Mouse (Mus musculus): ENCODE measurements around the gene 1700037H04Rik. TPM values are rescaled to one million over a fixed set of nuclear protein-coding genes. Genes with fewer than 3 reads are reported as not detected.
"Not testable (repeated sequence)": the region's sequence is repeated elsewhere in the genome, so short reads cannot be mapped to it uniquely, and the experiment has no call there.

Gene 1700037H04Rik
- polyA plus RNA-seq, 1 experiment from 2014 or later: 94.3 TPM

DNA sequence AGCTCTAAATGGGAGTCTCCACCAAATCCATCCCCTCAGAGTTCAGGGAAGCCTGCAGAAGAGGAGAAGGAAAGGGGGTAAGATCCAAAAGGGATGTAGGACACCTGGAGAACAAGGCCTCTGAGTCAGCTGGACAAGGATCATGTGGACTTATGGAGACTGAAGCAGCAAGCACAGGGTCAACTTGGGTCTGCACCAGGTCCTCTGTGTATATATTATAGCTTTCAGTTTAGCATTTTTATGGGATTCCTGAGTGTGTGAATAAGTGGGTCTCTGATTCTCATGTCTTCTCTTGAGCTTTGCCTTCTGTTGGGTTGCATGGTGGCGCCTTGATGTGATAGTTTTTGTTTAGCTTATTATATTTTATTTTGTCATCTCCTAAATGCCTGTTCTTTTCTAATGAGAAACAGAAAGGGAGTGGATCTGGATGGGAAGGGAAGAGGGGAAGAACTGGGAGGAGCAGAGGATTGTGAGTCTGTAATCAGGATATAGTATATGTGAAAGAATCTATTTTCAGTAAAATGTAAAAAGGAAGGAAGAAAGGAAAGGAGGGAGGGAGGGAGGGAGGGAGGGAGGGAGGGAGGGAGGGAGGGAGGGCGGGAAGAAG is 40.8 kb downstream of the 1700037H04Rik start:
- Histone ChIP-seq H3K27me3 (no peaks in the 10 kb centered on the region), H3K4me3 (no peak overlapping the region), H3K4me2 (no peak overlapping the region), H3K4me1 (replicated peaks) (no peaks in the 10 kb centered on the region), H3K9me3 (no peaks in the 10 kb centered on the region), H3K36me3 (no peaks in the 10 kb centered on the region), H3K9ac (no peak overlapping the region), H3K27ac (no peak overlapping the region)
- 92% methylated on average over 2 of the region's 2 CpGs for WGBS
- ATAC-seq (ENCODE audit: low FRiP score): no peak

DNA sequence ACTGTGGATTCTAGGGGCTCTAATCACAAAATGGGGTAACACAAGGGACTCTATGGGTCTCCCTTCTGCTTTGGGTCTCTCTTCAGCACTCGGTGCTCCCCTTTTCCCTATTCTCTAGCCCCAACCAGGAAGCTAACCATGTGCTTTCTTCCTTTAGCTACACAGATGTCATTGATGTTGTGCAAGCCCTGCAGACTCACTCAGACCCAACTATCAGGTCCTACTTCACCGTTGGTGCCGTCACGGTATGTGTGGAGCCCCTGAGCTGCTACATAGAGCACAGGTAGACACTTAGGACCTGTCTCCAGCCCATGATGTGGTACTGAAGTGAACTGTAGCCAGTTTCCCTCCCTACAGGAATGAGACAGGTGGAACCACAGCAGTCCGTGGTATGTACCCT is 53.9 kb downstream of the 1700037H04Rik start:
- no peak for ATAC-seq (ENCODE audit: low FRiP score)
- Histone ChIP-seq H3K9ac (no peak overlapping the region), H3K4me3 (no peak overlapping the region), H3K9me3 (no peaks in the 10 kb centered on the region), H3K36me3 (no peaks in the 10 kb centered on the region), H3K27ac (no peak overlapping the region), H3K27me3 (no peaks in the 10 kb centered on the region), H3K4me2 (no peak overlapping the region), H3K4me1 (replicated peaks) (no peaks in the 10 kb centered on the region)
- 86% methylated on average over 5 of the region's 5 CpGs for WGBS

DNA sequence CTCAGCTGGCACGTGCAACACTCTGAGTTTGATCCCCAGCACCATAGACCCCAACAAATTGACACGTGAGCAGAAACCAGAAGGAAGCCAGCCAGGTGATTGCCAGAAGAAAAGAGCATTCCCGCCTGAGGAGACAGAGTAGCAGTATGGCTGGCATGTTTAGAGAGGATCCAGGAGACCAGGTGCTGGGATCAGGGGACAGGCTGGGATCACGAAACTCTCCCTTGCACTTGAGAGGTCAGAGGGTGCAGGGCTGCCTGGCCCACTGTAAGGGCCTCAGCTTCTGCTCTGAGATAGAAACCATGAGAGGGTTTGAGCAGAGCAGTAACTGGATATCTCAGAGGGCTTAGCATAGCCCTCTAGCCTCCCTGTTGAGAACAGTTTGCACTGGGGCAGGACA is 54.8 kb downstream of the 1700037H04Rik start:
- not testable (repeated sequence) for H3K27me3 ChIP-seq; ATAC-seq (ENCODE audit: low FRiP score); H3K4me1 ChIP-seq (replicated peaks); H3K4me2 ChIP-seq; H3K9me3 ChIP-seq; H3K9ac ChIP-seq; H3K27ac ChIP-seq; H3K36me3 ChIP-seq; H3K4me3 ChIP-seq
- 65% methylated on average over 4 of the region's 4 CpGs for WGBS

DNA sequence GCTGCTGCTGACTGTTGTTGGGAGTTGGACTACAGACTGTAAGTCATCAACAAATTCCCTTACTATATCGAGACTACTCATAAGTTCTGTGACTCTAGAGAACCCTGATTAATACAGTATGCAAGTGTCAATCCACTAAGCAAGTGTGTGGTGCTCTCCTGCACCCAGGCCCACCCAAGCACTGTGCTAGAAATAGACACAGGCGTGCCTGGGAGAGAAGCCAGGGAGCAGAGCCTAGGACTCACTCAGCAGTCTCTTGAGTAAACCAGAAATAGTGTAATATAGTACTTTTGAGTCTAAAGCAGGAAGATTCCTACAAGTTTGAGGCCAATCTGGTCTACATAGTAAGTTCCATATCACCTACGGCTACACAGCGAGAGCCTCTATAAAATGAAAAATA is 55.9 kb downstream of the 1700037H04Rik start:
- Histone ChIP-seq H3K9me3 (no peaks in the 10 kb centered on the region), H3K36me3 (no peaks in the 10 kb centered on the region), H3K9ac (no peak overlapping the region), H3K4me3 (no peak overlapping the region), H3K27ac (no peak overlapping the region), H3K4me2 (no peak overlapping the region), H3K27me3 (no peaks in the 10 kb centered on the region), H3K4me1 (replicated peaks) (no peaks in the 10 kb centered on the region)
- no peak for ATAC-seq (ENCODE audit: low FRiP score)
- 87% methylated on average over 4 of the region's 4 CpGs for WGBS

DNA sequence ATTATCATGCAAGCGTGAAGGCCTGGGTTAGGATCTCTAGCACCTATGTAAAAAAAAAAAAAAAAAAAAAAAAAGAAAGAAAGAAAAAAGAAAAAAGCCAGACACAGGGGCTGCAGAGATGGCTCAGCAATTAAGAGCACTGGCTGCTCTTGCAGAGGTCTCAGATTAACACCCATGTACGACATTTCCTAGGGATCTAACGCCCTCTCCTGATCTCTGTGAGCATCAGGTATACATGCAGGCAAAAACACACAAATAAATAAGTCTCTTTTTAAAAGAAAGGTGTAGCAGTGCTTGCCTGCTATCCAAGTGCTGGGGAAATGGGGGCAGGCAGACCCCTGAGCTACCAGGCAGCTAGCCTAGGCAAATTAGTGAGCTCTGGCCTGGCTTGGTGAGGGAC is 58.4 kb downstream of the 1700037H04Rik start:
- no peak for ATAC-seq (ENCODE audit: low FRiP score)
- no peaks in the 10 kb centered on the region for H3K27me3 ChIP-seq

DNA sequence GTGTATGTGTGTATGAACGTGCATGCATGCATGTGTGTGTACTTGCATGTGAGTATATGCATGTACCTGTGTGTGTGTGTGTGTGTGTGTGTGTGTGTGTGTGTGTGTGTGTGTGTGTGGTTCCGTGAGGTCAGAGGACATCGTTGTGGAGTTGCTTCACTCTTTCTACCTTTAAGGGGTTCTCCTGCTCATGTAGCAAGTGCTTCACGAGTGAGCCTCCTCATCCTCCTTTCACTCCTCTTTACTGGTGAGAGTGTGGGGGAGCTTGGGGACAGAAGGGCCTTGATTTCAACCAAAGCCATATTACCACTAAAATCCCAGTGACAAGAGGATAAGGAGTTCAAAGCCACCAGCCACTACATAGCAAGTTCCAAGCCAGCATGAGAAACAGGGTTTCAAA is 62.8 kb downstream of the 1700037H04Rik start:
- H3K4me1 ChIP-seq (replicated peaks): no peaks in the 10 kb centered on the region; the same call in 1 of the 2 replicates
- H3K27me3 ChIP-seq: no peaks in the 10 kb centered on the region
- H3K4me3 ChIP-seq: no peak overlapping the region
- no peaks in the 10 kb centered on the region for H3K36me3 ChIP-seq
- H3K9me3 ChIP-seq: no peaks in the 10 kb centered on the region
- ATAC-seq (ENCODE audit: low FRiP score): no peak
- H3K9ac ChIP-seq: no peak overlapping the region
- H3K4me2 ChIP-seq: no peak overlapping the region
- H3K27ac ChIP-seq: no peak overlapping the region
- 88% methylated on average over 4 of the region's 4 CpGs for WGBS

More for the DNA sequence above, 58.4 kb downstream of the 1700037H04Rik start:
- Histone ChIP-seq H3K36me3 (no peaks in the 10 kb centered on the region), H3K9ac (no peak overlapping the region), H3K9me3 (no peaks in the 10 kb centered on the region), H3K4me2 (no peak overlapping the region), H3K27ac (no peak overlapping the region), H3K4me3 (no peak overlapping the region), H3K4me1 (replicated peaks) (no peaks in the 10 kb centered on the region)
- 59% methylated on average over 3 of the region's 3 CpGs for WGBS

Other genes with a start within 250 kb of the 1700037H04Rik start
- 26.7 and 28.7 TPM in 2 replicates for gene Gfra4, start 117.0 kb downstream of the 1700037H04Rik start, polyA plus RNA-seq (2015; fragmentation: Nextera tagmentation; extraction: Ambion mirVana)
- gene Adam33, start 96.3 kb downstream of the 1700037H04Rik start, polyA plus RNA-seq (2015; fragmentation: Nextera tagmentation; extraction: Ambion mirVana): 0.70 and 0.91 TPM in 2 replicates
- 0.18 and 0.23 TPM in 2 replicates for gene Siglec1, start 73.3 kb downstream of the 1700037H04Rik start, polyA plus RNA-seq (2015; fragmentation: Nextera tagmentation; extraction: Ambion mirVana)
- 3.9 and 4.6 TPM in 2 replicates for gene Hspa12b, start 32.8 kb downstream of the 1700037H04Rik start, polyA plus RNA-seq (2015; fragmentation: Nextera tagmentation; extraction: Ambion mirVana)
- not detected in 2 replicates for gene Gm11037, start 26.6 kb downstream of the 1700037H04Rik start, polyA plus RNA-seq (2015; fragmentation: Nextera tagmentation; extraction: Ambion mirVana)
- gene Cenpb, start 20.0 kb upstream of the 1700037H04Rik start, polyA plus RNA-seq (2015; fragmentation: Nextera tagmentation; extraction: Ambion mirVana): 13.3 and 13.4 TPM in 2 replicates
- gene Cdc25b, start 26.9 kb upstream of the 1700037H04Rik start, polyA plus RNA-seq (2015; fragmentation: Nextera tagmentation; extraction: Ambion mirVana): 34.1 and 41.8 TPM in 2 replicates
- 8.7 and 9.9 TPM in 2 replicates for gene Spef1, start 27.2 kb upstream of the 1700037H04Rik start, polyA plus RNA-seq (2015; fragmentation: Nextera tagmentation; extraction: Ambion mirVana)
- gene Ap5s1, start 47.0 kb upstream of the 1700037H04Rik start, polyA plus RNA-seq (2015; fragmentation: Nextera tagmentation; extraction: Ambion mirVana): 31.0 and 35.8 TPM in 2 replicates
- gene Mavs, start 74.0 kb upstream of the 1700037H04Rik start, polyA plus RNA-seq (2015; fragmentation: Nextera tagmentation; extraction: Ambion mirVana): 6.7 and 6.9 TPM in 2 replicates
- gene Pank2, start 102.4 kb upstream of the 1700037H04Rik start, polyA plus RNA-seq (2015; fragmentation: Nextera tagmentation; extraction: Ambion mirVana): 28.4 and 30.9 TPM in 2 replicates
- gene Rnf24, start 192.8 kb upstream of the 1700037H04Rik start, polyA plus RNA-seq (2015; fragmentation: Nextera tagmentation; extraction: Ambion mirVana): 21.4 and 23.2 TPM in 2 replicates